Mouse (Mus musculus): ENCODE measurements at regions not wholly inside any gene's neighbourhood (a gene's known extent, or its start where the extent isn't known, plus 50 kb on each side); places are given as distances from the start of the nearest gene placed in this dataset.

DNA sequence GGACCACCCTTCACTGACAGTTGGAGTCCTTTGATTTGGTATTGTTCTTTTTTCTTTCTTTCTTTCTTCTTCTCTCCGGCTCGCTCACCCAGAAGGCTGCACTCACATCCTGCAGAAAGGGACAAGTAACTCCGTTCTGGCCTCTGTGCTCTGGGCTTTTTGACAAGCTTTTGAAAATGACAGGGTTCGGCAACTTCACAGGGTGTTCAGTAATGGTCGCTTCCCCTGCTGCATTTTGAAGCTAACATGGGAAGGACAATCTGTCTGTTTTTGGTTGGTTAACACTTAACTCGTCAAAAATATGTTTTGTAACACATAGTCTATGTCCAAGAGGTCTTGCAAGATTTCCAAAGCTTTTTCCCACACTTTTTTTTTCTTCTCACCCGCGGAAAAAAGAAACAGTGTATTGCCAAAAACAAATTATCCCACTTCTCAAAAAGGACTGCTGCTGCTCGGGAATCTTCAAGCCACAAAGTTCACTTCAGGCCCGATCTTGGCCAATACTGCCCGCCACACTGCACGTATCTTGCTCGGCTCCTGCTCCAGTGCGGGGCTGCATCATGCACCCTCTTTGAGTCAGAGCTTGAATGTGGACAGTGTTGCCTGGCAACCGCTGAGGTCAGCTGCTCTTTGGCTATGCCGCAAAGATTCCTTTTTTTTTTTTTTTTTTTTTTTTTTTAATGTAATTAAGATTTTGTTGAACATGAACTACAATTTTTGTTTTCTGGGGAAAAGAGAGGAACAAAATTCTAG lies 209.4 kb upstream of the Inhba start:
- DNase-seq (ENCODE audit: extremely low spot score in 1 of 2, low spot score in 1 of 2): peak in 1 of 2 experiments; percentile 9

DNA sequence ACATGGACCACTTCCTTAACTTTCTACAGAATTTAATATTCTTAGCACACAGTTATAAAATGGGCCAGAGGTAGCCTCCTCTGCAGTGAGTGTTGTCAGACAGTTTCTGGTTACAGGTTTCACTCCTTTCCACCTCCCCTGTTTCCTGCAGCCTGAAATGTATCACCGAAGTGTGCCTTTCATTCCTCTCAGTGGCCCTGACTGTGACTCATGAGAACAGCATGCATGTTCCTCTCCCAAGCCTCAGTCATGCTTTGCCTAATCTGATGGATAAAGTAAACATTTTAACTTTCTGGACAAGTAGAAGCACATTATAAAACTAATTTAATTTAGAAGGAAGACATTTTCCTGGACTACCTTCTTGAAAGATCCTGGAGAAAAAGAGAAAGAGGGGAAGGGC lies 207.7 kb upstream of the Inhba start:
- DNase-seq (ENCODE audit: extremely low spot score in 1 of 2, low spot score in 1 of 2): no peak

DNA sequence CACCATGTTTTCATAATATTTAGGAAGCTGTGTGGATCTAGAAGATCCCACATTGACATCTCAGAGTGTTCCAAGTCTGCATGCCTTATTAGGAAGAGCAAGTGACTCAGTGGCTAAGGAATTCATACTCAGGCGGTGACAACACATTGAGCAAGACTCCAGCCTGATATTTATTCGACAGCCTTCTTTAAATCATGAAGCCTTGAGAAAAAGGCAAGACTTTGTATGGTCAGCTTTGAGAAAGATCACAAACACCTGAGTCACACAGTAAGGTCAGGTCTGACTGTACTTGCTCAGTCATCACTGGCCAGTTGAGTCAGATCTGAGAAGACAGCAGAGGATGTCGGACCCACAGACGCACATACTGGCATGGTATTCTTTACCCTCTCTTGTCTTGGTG lies 204.7 kb upstream of the Inhba start:
- DNase-seq (ENCODE audit: extremely low spot score in 1 of 2, low spot score in 1 of 2): no peak

DNA sequence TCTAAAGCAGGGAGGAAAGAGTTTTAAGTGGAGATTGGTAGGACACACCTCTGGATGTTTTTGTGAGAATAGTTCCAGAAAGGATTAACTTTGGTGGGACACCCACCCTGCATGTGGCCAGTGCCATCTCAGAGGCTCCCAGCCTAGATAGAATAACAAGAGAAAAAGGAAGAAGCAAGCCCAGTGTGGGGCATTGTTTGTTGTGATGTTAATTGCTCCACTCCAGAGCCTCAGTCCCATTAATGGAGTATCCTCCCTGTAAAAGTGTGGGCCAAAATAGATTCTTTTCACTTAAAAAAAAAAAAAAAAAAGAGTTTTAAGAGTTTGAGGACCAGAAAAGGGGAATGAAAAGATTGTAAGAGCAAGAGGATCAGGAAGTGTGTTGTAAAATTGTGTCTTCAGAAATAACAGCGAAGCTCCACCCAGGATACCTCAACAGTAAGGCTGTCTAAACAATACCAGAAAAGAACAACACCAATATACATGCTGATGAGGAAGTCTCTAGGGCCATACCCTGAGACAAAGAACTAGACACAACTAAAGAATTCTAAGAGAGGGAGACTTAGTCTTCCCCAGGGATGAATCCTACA lies 189.3 kb upstream of the Inhba start:
- DNase-seq (ENCODE audit: extremely low spot score in 1 of 2, low spot score in 1 of 2): no peak

DNA sequence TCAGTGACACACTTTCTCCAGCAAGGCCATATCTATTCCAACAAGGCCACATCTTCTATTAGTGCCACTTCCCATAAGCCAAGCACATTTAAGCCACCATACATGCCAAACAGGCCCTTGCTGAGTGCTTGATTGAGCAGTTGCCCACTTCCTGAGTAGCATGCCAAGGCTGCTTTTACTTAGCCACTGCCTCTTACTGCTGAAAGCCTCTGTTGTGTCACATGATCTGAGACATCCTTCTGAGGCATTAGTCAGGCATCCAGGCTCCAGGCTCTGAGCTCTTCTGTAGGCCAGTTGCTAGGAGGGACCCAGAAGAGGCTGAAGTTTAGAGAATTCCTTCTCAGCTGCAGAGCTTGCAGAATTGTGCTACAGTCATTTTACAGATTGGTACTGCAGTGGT lies 165.8 kb upstream of the Inhba start:
- no peak for DNase-seq (ENCODE audit: extremely low spot score in 1 of 2, low spot score in 1 of 2)

DNA sequence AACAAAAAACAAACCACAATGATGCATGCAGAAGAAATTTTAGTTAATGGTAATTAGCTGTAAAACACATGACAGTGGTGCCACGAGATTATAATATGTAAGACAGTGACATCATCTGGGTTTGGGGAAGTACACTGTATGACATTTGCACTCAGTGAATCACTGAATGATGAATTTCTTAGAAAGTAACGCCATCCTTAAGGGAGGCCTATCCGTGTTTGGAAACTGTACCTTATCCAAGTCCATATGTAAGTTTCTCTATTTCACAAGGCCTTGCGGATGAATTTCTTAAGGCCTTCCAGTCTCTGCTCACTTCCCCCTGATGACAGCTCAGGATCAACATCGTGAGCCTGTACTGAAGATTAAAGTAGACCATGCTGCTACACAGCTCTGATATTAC lies 163.6 kb upstream of the Inhba start:
- DNase-seq (ENCODE audit: extremely low spot score in 1 of 2, low spot score in 1 of 2): no peak

DNA sequence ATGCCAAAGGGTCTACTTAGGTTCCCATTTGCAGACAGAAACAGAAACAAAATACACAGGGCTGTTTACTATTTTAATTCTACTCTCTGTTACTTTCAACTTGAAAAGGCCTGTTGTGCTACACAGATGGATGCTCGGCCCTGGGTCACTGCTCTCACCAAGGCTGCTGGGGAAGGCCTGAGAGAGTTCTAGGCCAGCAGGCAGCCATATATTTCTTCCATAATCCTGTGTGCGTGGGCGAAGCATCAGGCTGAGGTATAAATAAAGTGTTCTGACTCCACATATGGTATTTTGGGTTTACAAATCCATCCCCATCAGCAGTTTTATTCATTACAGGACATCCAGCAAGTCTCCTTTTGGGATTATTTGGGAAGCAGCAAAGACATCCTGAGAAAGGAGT lies 162.5 kb upstream of the Inhba start:
- DNase-seq (ENCODE audit: extremely low spot score in 1 of 2, low spot score in 1 of 2): no peak

DNA sequence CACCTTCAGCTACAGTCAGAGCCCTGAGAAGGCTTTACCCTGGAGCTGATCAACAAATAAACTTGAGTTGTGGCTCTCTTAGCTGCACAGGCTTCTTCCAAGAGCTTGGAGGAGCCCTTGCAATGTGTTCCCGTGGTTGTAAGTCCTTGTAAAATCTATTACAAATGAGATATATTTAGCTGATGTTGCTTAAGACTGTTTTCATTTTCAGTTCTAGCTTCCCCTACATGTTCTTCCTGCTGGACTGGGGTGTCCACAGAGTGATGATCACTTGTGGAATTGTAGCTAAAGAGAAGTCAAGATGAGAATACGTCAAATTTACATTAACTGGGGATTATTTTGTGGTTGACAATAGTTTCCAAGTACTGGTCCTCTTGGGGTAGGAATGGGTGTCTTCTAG lies 161.3 kb upstream of the Inhba start:
- no peak for DNase-seq (ENCODE audit: extremely low spot score in 1 of 2, low spot score in 1 of 2)

DNA sequence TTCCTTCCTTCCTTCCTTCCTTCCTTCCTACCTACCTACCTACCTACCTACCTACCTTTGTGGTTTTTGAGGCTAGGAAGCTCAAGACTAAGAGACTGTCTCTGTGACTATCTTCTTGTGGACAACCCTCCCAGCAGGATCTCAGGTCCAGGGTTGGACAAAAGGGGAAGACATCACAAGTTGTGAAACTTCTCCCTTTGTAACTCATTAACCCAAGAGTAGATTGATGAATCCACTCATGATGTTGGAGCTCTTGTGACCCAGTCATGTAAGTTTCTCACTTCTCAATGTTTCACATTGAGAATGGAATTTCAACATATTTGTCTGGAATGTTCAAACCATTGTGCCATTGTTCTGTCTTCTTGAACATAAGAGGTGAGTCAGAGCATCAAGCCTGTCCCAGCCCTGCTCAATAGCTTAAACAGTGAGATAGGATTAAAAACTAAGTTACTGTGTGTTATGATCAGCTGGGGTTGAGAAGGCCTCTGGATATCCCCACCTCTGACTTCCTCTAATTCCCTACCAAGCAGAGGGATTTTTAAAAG lies 158.6 kb upstream of the Inhba start:
- DNase-seq (ENCODE audit: extremely low spot score in 1 of 2, low spot score in 1 of 2): no peak

DNA sequence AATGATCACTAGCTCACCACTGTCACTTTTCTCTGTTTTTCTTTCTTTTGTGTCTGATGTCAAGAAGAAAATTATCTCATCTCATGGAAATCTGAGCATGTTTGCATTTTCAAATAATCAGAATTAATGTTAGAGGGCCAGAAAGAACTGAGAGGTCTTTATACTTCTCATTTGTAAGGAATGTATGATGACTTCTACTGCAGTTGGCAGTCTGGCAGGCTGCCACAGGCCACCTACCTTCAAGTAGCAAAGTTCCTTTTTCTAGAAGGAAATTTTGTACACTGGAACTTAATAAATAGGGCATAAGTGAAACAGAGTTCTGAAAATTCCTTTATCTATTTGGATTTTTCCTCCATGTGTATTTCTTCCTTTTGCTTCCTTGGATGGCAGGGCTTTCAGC lies 148.7 kb upstream of the Inhba start:
- DNase-seq (ENCODE audit: extremely low spot score in 1 of 2, low spot score in 1 of 2): no peak

DNA sequence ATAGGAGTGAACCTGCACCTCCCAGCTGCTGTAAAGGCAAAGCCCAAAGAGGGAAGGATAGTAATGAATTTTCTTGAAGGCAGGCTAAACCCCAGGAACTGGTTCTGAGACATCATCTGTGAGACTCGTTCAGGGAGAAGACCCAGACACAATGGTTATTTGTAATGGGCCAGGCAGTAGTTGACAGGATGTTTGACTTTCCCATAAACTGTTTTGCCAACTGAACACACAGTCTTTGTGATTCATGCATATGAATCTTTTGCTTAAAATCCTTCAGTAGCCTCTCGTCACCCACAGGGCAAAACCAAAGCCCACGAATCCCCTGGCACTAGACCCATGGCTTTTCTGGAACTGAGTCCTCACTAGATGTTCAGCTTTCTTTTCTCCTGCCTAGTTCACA lies 148.3 kb upstream of the Inhba start:
- no peak for DNase-seq (ENCODE audit: extremely low spot score in 1 of 2, low spot score in 1 of 2)

DNA sequence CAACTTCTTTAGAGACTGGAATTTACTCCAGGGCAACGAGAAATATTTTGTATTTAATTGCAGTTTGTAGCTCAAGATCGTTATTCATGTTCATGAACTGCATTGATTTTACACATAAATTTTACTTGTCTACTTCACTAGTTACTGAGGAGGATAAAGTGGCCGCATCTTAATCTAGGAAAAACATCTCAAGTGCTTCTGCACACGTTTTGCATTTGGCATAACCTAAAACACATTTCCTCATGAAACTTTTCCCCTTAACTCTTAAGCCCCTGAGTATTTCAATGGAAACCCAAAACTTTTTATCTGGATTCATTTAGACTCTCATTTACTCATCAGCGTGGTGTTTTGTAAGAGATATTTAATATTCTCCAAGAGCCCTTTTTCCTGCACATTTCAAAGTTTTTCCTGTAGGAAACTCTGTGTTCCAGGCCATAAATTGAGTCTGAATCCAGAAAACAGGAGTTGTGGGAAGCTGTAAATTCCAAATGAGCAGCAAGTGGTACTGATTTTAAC lies 144.5 kb upstream of the Inhba start:
- DNase-seq (ENCODE audit: extremely low spot score in 1 of 2, low spot score in 1 of 2): no peak

DNA sequence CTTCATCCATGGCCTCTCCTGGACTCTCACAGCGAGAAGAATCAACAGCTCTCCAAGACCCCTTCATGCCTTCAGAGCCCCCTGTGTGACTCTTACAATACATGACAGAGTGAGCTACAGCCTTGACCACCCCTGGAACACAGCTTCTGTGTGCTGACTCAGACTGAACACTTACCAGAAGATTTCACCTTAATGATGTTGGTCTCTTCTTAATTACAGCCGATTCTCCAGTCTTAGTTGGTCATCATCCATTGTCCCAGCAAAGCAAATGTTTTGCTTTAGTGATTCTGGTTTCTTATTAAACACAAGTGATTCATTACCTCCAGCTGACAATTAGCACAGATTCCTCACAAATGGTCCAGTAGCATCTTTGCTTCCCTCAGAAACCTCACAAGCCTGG lies 134.0 kb upstream of the Inhba start:
- DNase-seq (ENCODE audit: extremely low spot score in 1 of 2, low spot score in 1 of 2): no peak

DNA sequence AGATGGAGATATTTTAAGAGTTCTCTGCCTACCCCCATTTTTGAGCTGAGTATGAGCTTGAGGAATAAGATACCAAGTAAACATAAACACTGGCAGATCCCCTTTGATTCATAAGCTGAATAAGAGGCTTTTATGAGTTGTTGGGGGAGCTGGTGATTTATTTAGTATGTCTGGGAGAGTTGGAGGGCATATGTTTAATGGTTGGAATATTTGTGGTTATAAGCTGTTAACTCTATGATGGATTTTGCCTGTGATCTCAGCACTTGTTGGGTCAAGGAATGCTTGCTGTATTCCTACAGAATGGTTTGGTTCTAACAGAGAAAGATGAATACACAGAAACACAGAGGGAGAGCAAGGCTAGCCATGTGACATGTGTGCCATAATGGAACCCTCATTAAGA lies 132.1 kb upstream of the Inhba start:
- no peak for DNase-seq (ENCODE audit: extremely low spot score in 1 of 2, low spot score in 1 of 2)

DNA sequence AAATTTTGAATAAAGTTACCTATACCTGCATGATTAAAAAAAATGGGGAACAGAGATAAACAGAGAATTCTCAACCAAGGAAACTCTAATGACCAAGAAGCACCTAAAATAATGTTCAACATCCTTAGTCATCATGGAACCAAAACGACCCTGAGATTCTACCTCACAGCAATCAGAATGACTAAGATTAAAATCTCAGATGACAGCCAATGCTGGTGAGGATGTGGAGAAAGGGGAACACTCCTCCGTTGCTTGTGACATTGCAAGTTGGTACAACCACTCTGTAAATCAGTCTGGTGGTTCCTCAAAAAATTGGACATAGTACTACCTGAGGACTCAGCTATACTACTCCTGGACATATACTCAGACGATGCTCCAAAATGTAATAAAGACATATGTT lies 120.9 kb upstream of the Inhba start:
- no peak for DNase-seq (ENCODE audit: extremely low spot score in 1 of 2, low spot score in 1 of 2)

DNA sequence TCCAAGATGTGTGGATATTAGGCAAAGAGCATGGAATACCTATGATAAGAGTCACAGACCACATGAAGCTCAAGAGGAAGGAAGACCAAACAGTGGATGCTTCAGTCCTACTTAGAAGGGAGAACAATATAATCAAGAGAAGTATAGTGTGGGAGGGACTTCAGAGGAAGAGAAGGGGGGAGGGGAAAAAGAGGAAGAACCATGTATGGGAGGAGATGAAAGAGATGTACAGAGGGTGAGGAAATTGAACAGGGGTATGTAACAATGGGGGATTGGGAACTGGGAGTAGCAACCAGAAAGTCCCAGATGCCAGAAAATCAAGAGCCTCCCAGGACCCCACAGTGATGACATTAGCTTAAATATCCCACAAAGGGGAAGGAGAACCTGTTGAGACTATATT lies 120.2 kb upstream of the Inhba start:
- DNase-seq (ENCODE audit: extremely low spot score in 1 of 2, low spot score in 1 of 2): no peak

DNA sequence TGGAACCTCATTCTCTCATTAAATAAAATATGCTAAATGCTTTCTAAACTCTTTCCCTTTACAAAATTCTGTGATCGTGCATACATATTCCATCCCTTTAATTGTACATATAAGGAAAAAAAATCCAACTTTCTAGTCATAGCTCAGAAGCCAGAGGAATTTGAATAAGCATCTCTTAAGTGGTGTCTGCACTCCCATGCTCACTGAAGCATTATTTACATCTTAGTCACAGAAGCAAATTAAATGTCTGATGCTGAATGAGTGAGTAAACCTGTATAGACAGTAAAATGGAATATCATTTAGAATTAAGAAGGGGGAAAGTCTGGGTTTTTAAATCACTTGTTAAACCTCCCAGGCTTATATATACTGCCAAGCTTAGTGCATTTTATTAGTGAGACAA lies 113.5 kb upstream of the Inhba start:
- no peak for DNase-seq (ENCODE audit: extremely low spot score in 1 of 2, low spot score in 1 of 2)

DNA sequence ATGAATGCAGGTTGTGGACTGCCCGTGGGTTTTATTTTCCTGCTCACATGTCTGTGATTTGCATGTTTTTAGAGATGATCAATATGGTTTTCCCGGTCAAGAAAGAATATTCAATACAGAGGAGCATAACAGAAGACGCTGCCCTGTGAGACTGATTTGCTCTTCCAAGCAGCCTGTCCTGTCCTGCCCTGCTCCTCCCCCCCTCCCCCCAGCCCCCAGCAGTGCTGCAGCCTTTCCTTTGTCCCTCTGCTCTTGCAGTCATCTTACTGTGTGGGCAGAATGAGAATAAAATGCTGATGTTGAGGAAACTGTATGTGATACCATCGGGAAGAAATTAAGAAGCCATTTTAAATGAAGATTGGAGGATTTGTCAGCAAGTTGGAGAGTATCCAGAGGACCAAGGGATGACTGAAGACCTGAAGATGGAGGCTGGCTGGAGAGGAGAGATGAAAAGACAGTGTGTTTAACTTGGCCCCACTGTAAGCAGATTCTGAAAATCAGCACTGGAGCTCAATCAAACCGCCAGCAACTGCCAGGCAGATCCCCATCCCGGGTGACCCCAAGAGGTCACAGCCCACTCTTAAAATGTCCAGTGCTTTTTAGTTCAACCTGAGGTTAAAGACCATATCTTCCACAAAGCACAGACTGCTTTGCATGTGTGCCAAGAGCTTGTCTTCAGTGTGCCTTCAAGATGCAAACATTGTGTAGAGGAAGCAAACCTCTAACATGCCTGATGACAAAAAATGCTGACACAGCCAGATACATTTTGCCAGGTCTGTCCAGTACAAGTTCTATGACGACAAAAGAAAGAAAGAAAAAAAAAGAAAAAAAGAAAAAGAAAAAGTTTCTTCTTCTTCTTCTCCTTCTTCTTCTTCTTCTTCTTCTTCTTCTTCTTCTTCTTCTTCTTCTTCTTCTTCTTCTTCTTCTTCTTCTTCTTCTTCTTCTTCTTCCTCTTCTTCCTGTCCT lies 109.7 kb upstream of the Inhba start:
- DNase-seq (ENCODE audit: extremely low spot score in 1 of 2, low spot score in 1 of 2): no peak

DNA sequence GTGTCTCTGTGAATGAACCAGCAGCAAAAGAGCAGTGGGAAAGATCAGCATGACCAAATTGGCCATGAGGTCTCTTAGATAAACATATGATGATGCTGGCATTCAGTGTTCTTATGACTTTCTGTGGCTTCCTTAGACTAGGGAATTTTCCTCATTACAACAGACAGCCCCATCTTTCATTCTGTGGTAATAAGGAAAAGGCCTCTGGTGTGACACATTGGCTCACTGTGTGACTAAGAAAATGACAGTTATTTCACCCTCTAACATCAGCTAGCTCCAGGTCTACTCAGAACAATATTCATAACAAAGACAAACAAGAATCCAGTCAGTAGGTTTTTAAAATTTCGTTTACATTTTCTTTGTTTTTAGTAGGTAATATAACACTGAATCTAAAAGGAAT lies 103.8 kb upstream of the Inhba start:
- DNase-seq (ENCODE audit: extremely low spot score in 1 of 2, low spot score in 1 of 2): no peak

DNA sequence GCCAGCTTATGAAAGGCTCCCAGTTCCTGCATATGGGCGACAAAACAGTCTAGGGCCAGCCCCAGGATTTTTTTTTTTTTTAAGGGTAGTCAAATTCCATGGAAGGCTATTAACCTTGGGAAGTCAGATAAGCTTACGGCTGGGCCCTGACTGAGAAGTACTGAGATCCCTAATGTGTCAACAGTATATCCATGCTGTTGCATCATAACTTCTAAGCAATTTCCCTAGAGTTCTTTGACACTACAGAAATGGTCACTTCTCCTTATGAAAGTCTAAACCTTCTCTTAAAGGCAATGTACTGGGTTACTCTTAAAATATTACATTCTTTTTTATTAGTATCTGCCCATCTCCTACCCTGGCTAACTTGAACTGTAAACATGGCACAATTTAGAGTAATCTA lies 101.1 kb upstream of the Inhba start:
- DNase-seq (ENCODE audit: extremely low spot score in 1 of 2, low spot score in 1 of 2): no peak

DNA sequence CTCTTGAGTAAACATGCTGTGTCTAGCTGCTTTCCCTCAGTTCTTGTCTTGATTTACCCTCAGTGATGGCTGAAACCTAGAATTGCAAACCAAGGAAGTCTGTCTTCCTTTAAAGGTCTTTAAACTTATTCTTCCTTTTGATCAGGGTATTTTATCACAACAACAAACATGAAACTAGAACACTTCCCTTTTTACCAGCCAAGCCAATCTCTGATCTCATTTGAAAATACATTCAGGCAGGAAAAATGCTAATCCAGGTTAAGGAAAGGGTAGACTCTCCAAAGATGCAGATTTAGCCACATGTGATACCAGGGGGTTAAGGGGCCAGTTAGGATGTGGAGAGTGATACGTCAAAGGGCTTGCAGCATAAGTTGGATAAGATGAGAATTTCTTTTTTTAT lies 100.4 kb upstream of the Inhba start:
- DNase-seq (ENCODE audit: extremely low spot score in 1 of 2, low spot score in 1 of 2): no peak

All from layer of hippocampus, postnatal 25 days (tissue).